Mouse (Mus musculus): ENCODE data around the gene Fbxo44. TPM values are rescaled to one million over a fixed set of nuclear protein-coding genes. Genes with fewer than 3 reads are reported as not detected.

The Fbxo44 gene
- total RNA-seq, 2 experiments from 2014 or later: 7.0 to 7.8 TPM

GRCm38 (mm10) chr4:148166431-148166830 lies 6.1 kb upstream of the Fbxo44 start:
- DNase-seq (ENCODE audit: low spot score): no peak

- DNase-seq (ENCODE audit: low spot score): no peak
Observed at GRCm38 (mm10) chr4:148165551-148165950, 5.3 kb upstream of the Fbxo44 start.

GRCm38 (mm10) chr4:148164461-148164860 lies 4.2 kb upstream of the Fbxo44 start:
- DNase-seq (ENCODE audit: low spot score): no peak

GRCm38 (mm10) chr4:148164002-148164439 lies 3.7 kb upstream of the Fbxo44 start:
- peak; percentile 71 for DNase-seq (ENCODE audit: low spot score)

- peak; percentile 93 for DNase-seq (ENCODE audit: low spot score)
Observed at GRCm38 (mm10) chr4:148159544-148160435, 492 bp downstream of the Fbxo44 start.

GRCm38 (mm10) chr4:148158436-148159348 lies 1.6 kb downstream of the Fbxo44 start:
- DNase-seq (ENCODE audit: low spot score): no peak

GRCm38 (mm10) chr4:148154982-148155381 lies 5.3 kb downstream of the Fbxo44 start:
- DNase-seq (ENCODE audit: low spot score): no peak

GRCm38 (mm10) chr4:148154006-148154405 lies 6.3 kb downstream of the Fbxo44 start:
- no peak for DNase-seq (ENCODE audit: low spot score)

GRCm38 (mm10) chr4:148152547-148152946 lies 7.7 kb downstream of the Fbxo44 start:
- DNase-seq (ENCODE audit: low spot score): no peak

- DNase-seq (ENCODE audit: low spot score): peak; percentile 92
Observed at GRCm38 (mm10) chr4:148151267-148152168, 8.8 kb downstream of the Fbxo44 start, which contains the start of gene Fbxo6. Fbxo6 (minus strand) TSS chr4:148152140.

- DNase-seq (ENCODE audit: low spot score): no peak
Observed at GRCm38 (mm10) chr4:148150953-148151266, 9.4 kb downstream of the Fbxo44 start.

- no peak for DNase-seq (ENCODE audit: low spot score)
Observed at GRCm38 (mm10) chr4:148150242-148150641, 10.0 kb downstream of the Fbxo44 start.

- no peak for DNase-seq (ENCODE audit: low spot score)
Observed at GRCm38 (mm10) chr4:148149540-148149939, 10.7 kb downstream of the Fbxo44 start.

GRCm38 (mm10) chr4:148147714-148148113 lies 12.6 kb downstream of the Fbxo44 start:
- no peak for DNase-seq (ENCODE audit: low spot score)

- no peak for DNase-seq (ENCODE audit: low spot score)
Observed at GRCm38 (mm10) chr4:148143721-148144120, 16.6 kb downstream of the Fbxo44 start.

GRCm38 (mm10) chr4:148140098-148141011 lies 19.9 kb downstream of the Fbxo44 start:
- peak; percentile 95 for DNase-seq (ENCODE audit: low spot score)

GRCm38 (mm10) chr4:148139767-148140097 lies 20.6 kb downstream of the Fbxo44 start:
- DNase-seq (ENCODE audit: low spot score): no peak

- DNase-seq (ENCODE audit: low spot score): no peak
Observed at GRCm38 (mm10) chr4:148137503-148137902, 22.8 kb downstream of the Fbxo44 start.

GRCm38 (mm10) chr4:148134988-148135387 lies 25.3 kb downstream of the Fbxo44 start:
- DNase-seq (ENCODE audit: low spot score): no peak

GRCm38 (mm10) chr4:148131497-148132081 lies 28.7 kb downstream of the Fbxo44 start:
- no peak for DNase-seq (ENCODE audit: low spot score)
